Comparison of ENCODE assay signal across 25 mouse cellular contexts in the genomic region with DNA sequence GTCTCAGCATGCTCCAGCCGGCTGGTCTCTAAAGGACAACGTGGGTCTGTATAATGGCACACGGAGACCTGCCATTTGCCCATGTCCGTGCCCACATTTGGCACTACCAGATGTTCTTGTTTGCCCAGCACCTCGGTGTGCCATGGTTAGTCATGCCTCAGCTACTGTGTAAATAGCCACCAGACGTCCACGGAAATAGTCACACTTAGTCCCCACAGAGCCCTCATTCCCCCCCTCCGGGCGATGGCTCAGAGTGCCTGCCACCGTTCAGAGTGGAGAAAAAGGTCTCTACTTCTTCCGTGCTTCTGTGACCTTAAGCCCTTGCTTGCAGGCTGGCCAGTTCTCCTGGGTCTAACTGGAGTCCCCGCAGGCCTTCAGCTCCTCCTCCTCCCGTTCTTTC. TPM values are rescaled to one million over a fixed set of nuclear protein-coding genes. Genes with fewer than 3 reads are reported as not detected.
"Had no signal": no experiment of that assay in that cellular context is flagged by ENCODE, and none has a peak within 500 bp of the region (broad histone marks: within the 10 kb centered on the region; RNA-seq: fewer than 3 reads in every experiment).

No protein-coding gene starts in this region.

- ATAC-seq: liver, embryonic 12.5 days had no signal

- H3K9ac ChIP-seq: liver, embryonic 12.5 days; liver, embryonic 14.5 days; lung, embryonic 14.5 days; midbrain, embryonic 12.5 days; stomach, embryonic 15.5 days had no signal

- H3K27me3 ChIP-seq: neural tube, embryonic 13.5 days; neural tube, embryonic 15.5 days; stomach, embryonic 15.5 days had no signal

- H3K36me3 ChIP-seq: liver, embryonic 12.5 days; midbrain, embryonic 10.5 days; midbrain, embryonic 12.5 days; neural tube, embryonic 13.5 days; neural tube, embryonic 15.5 days; stomach, embryonic 15.5 days had no signal

- H3K9me3 ChIP-seq: liver, embryonic 12.5 days; midbrain, embryonic 10.5 days; neural tube, embryonic 13.5 days; neural tube, embryonic 15.5 days; stomach, embryonic 15.5 days had no signal

- DNase-seq: lung, embryonic 14.5 days; midbrain, embryonic 14.5 days; retina, postnatal 1 day; right cerebral cortex, adult 18-20 months; right cerebral cortex, postnatal 25 days; right cerebral cortex, postnatal 4 days; thymus, adult 18-20 months; thymus, postnatal 14 days; thymus, postnatal 36 days had no signal

- H3K27ac ChIP-seq: liver, embryonic 12.5 days; liver, embryonic 14.5 days; midbrain, embryonic 12.5 days; stomach, embryonic 15.5 days had no signal

RNA-seq across cellular contexts. Expression of a gene that starts 9.7 kb away (rescaled TPM):
- total RNA-seq: megakaryocyte, adult 5-6 weeks; megakaryocyte-erythroid progenitor cell, adult 5-6 weeks; midbrain, postnatal 0 days; monocyte, adult 5-6 weeks had no signal
- polyA plus RNA-seq: liver, embryonic 12.5 days; lung, embryonic 14.5 days; lung, embryonic 16.5 days; midbrain, embryonic 10.5 days; midbrain, embryonic 12.5 days; midbrain, embryonic 14.5 days; midbrain, postnatal 0 days; neural tube, embryonic 11.5 days; neural tube, embryonic 13.5 days; neural tube, embryonic 15.5 days; spleen, adult 2 months; thymus, postnatal 0 days; urinary bladder, adult 2 months had no signal

RNA-seq across cellular contexts. Expression of a gene that starts 20.0 kb away (rescaled TPM):
- total RNA-seq: megakaryocyte-erythroid progenitor cell, adult 5-6 weeks had no signal
